Mouse (Mus musculus) neural tube, embryonic 12.5 days (tissue): Measurements from ENCODE around the gene 4930568D16Rik. TPM values are rescaled to one million over a fixed set of nuclear protein-coding genes. Genes with fewer than 3 reads are reported as not detected.

Experiments
- ATAC-seq: fragments of 200-750 bp; cut with Nextera tagmentation; 2 replicates; pipeline ENCODE4 v1.8.0; 2017; ENCODE audit warnings: low read depth, mild to moderate bottlenecking, moderate TSS enrichment, moderate library complexity; ENCODE audit not compliant: low FRiP score
- H3K27ac ChIP-seq: fragments of 300-500 bp; sonication (generic); 2 replicates; pipeline ENCODE4 v1.5.1; 2016
- H3K27me3 ChIP-seq: fragments of 300-500 bp; sonication (generic); replicated peaks from 2 replicates; pipeline ENCODE4 v1.6.1; 2016; ENCODE audit warnings: mild to moderate bottlenecking
- H3K36me3 ChIP-seq: fragments of 300-500 bp; sonication (generic); 2 replicates; pipeline ENCODE4 v1.6.1; 2016; ENCODE audit warnings: mild to moderate bottlenecking
- H3K4me1 ChIP-seq: fragments of 300-500 bp; sonication (generic); 2 replicates; pipeline ENCODE4 v1.6.1; 2016
- H3K4me2 ChIP-seq: fragments of 300-500 bp; sonication (generic); replicated peaks from 2 replicates; pipeline ENCODE4 v1.6.1; 2016; ENCODE audit warnings: mild to moderate bottlenecking
- H3K4me3 ChIP-seq: fragments of 300-500 bp; sonication (generic); 2 replicates; pipeline ENCODE4 v1.5.1; 2016
- H3K9ac ChIP-seq: fragments of 300-500 bp; sonication (generic); 2 replicates; pipeline ENCODE4 v1.6.1; 2016; ENCODE audit warnings: mild to moderate bottlenecking
- H3K9me3 ChIP-seq: fragments of 300-500 bp; sonication (generic); 2 replicates; pipeline ENCODE4 v1.6.1; 2016; ENCODE audit warnings: mild to moderate bottlenecking
- WGBS: fragments of 180-500 bp; shearing (Covaris S2); methylation state at CpG from one replicate; pipeline ENCODE4 v1.1.7; 2016; 5-methylcytosine and 5-hydroxymethylcytosine counted together
- polyA plus RNA-seq: library from polyadenylated mRNA; unstranded; fragments of >200 nt; fragmentation: Nextera tagmentation; extraction: Ambion mirVana; gene quantifications from 2 replicates; pipeline ENCODE4 v1.2.1, GENCODE M21; 2016

The 4930568D16Rik gene
- polyA plus RNA-seq, result not detected in 2 replicates

GRCm38 (mm10) chr2:35367629-35368028 is at the start of gene 4930568D16Rik:
Gene 4930568D16Rik, minus strand, starts transcription at chr2:35367729.
- no peak for ATAC-seq
- no peaks in the 10 kb centered on the region for H3K36me3 ChIP-seq
- H3K4me2 ChIP-seq, result no peak within 1 kb of the TSS
- 0 out of 2 replicates have a peak, but pooled peaks cover 4% of the 10 kb centered on the region for H3K9me3 ChIP-seq
- no peaks in the 10 kb centered on the region for H3K27me3 ChIP-seq
- no peak within 1 kb of the TSS for H3K4me3 ChIP-seq
- 83% methylated on average over 2 of the region's 2 CpGs for WGBS
- no peak within 1 kb of the TSS for H3K9ac ChIP-seq
- no peaks in the 10 kb centered on the region for H3K4me1 ChIP-seq
- no peak within 1 kb of the TSS for H3K27ac ChIP-seq

- ATAC-seq, result no peak
- H3K9ac ChIP-seq, result no peak overlapping the region
- WGBS, result 88% methylated on average over 1 of the region's 1 CpGs
Measured at GRCm38 (mm10) chr2:35417231-35417630, 49.7 kb upstream of the 4930568D16Rik start.

GRCm38 (mm10) chr2:35416473-35416872 is 48.9 kb upstream of the 4930568D16Rik start:
- H3K9ac ChIP-seq, result no peak overlapping the region
- no peaks in the 10 kb centered on the region for H3K9me3 ChIP-seq
- no peaks in the 10 kb centered on the region for H3K27me3 ChIP-seq
- 84% methylated on average over 6 of the region's 6 CpGs for WGBS
- ATAC-seq, result no peak
- no peaks in the 10 kb centered on the region for H3K36me3 ChIP-seq
- no peak overlapping the region for H3K27ac ChIP-seq
- no peak overlapping the region for H3K4me3 ChIP-seq
- H3K4me2 ChIP-seq, result no peak overlapping the region
- H3K4me1 ChIP-seq, result no peaks in the 10 kb centered on the region

More at GRCm38 (mm10) chr2:35417231-35417630, 49.7 kb upstream of the 4930568D16Rik start:
- Histone ChIP-seq H3K27me3 (no peaks in the 10 kb centered on the region), H3K27ac (no peak overlapping the region), H3K4me3 (no peak overlapping the region), H3K4me2 (no peak overlapping the region), H3K9me3 (no peaks in the 10 kb centered on the region), H3K4me1 (no peaks in the 10 kb centered on the region), H3K36me3 (no peaks in the 10 kb centered on the region)

GRCm38 (mm10) chr2:35412810-35413209 is 45.3 kb upstream of the 4930568D16Rik start:
- no peak overlapping the region for H3K4me2 ChIP-seq
- no peak overlapping the region for H3K9ac ChIP-seq

GRCm38 (mm10) chr2:35412246-35412645 is 44.7 kb upstream of the 4930568D16Rik start:
- no peaks in the 10 kb centered on the region for H3K9me3 ChIP-seq
- no peaks in the 10 kb centered on the region for H3K27me3 ChIP-seq
- H3K4me1 ChIP-seq, result no peaks in the 10 kb centered on the region
- no peak overlapping the region for H3K4me2 ChIP-seq
- H3K27ac ChIP-seq, result no peak overlapping the region
- WGBS, result 84% methylated on average over 2 of the region's 2 CpGs
- no peaks in the 10 kb centered on the region for H3K36me3 ChIP-seq
- ATAC-seq, result no peak
- no peak overlapping the region for H3K4me3 ChIP-seq
- H3K9ac ChIP-seq, result no peak overlapping the region

More at GRCm38 (mm10) chr2:35412810-35413209, 45.3 kb upstream of the 4930568D16Rik start:
- Histone ChIP-seq H3K27ac (no peak overlapping the region), H3K36me3 (no peaks in the 10 kb centered on the region), H3K4me1 (no peaks in the 10 kb centered on the region), H3K9me3 (no peaks in the 10 kb centered on the region), H3K27me3 (no peaks in the 10 kb centered on the region), H3K4me3 (no peak overlapping the region)
- ATAC-seq, result no peak
- WGBS, result 97% methylated on average over 3 of the region's 3 CpGs

- no peak for ATAC-seq
- H3K9me3 ChIP-seq, result no peaks in the 10 kb centered on the region
- WGBS, result 83% methylated on average over 10 of the region's 10 CpGs
Measured at GRCm38 (mm10) chr2:35411640-35412190, 44.2 kb upstream of the 4930568D16Rik start.

GRCm38 (mm10) chr2:35409466-35409865 is 41.9 kb upstream of the 4930568D16Rik start:
- Histone ChIP-seq H3K27ac (no peak overlapping the region), H3K4me2 (no peak overlapping the region), H3K27me3 (no peaks in the 10 kb centered on the region), H3K9me3 (no peaks in the 10 kb centered on the region), H3K4me1 (no peaks in the 10 kb centered on the region), H3K4me3 (no peak overlapping the region), H3K36me3 (no peaks in the 10 kb centered on the region), H3K9ac (no peak overlapping the region)
- WGBS, result 87% methylated on average over 6 of the region's 6 CpGs
- no peak for ATAC-seq

More at GRCm38 (mm10) chr2:35411640-35412190, 44.2 kb upstream of the 4930568D16Rik start:
- Histone ChIP-seq H3K27ac (no peak overlapping the region), H3K4me1 (no peaks in the 10 kb centered on the region), H3K4me2 (no peak overlapping the region), H3K4me3 (no peak overlapping the region), H3K9ac (no peak overlapping the region), H3K27me3 (no peaks in the 10 kb centered on the region), H3K36me3 (no peaks in the 10 kb centered on the region)

- no peaks in the 10 kb centered on the region for H3K27me3 ChIP-seq
- WGBS, result 85% methylated on average over 5 of the region's 5 CpGs
- H3K27ac ChIP-seq, result no peak overlapping the region
- H3K4me3 ChIP-seq, result no peak overlapping the region
- no peak overlapping the region for H3K4me2 ChIP-seq
- no peaks in the 10 kb centered on the region for H3K36me3 ChIP-seq
- H3K9ac ChIP-seq, result no peak overlapping the region
- no peak for ATAC-seq
- no peaks in the 10 kb centered on the region for H3K4me1 ChIP-seq
- H3K9me3 ChIP-seq, result no peaks in the 10 kb centered on the region
Measured at GRCm38 (mm10) chr2:35408409-35409110, 41.0 kb upstream of the 4930568D16Rik start.

- no peak overlapping the region for H3K4me3 ChIP-seq
- no peaks in the 10 kb centered on the region for H3K4me1 ChIP-seq
- H3K27me3 ChIP-seq, result no peaks in the 10 kb centered on the region
- ATAC-seq, result no peak
- no peak overlapping the region for H3K9ac ChIP-seq
- H3K9me3 ChIP-seq, result no peaks in the 10 kb centered on the region
- H3K27ac ChIP-seq, result no peak overlapping the region
- 84% methylated on average over 7 of the region's 7 CpGs for WGBS
- H3K4me2 ChIP-seq, result no peak overlapping the region
- no peaks in the 10 kb centered on the region for H3K36me3 ChIP-seq
Measured at GRCm38 (mm10) chr2:35407878-35408277, 40.3 kb upstream of the 4930568D16Rik start.

GRCm38 (mm10) chr2:35407266-35407665 is 39.7 kb upstream of the 4930568D16Rik start:
- H3K36me3 ChIP-seq, result no peaks in the 10 kb centered on the region
- no peaks in the 10 kb centered on the region for H3K4me1 ChIP-seq
- no peak overlapping the region for H3K27ac ChIP-seq
- H3K9me3 ChIP-seq, result no peaks in the 10 kb centered on the region
- H3K4me2 ChIP-seq, result no peak overlapping the region
- no peak overlapping the region for H3K9ac ChIP-seq
- H3K4me3 ChIP-seq, result no peak overlapping the region
- 83% methylated on average over 6 of the region's 6 CpGs for WGBS
- ATAC-seq, result no peak
- no peaks in the 10 kb centered on the region for H3K27me3 ChIP-seq

- Histone ChIP-seq H3K4me2 (no peak overlapping the region), H3K27me3 (no peaks in the 10 kb centered on the region), H3K27ac (no peak overlapping the region), H3K4me1 (no peaks in the 10 kb centered on the region), H3K36me3 (no peaks in the 10 kb centered on the region), H3K9me3 (no peaks in the 10 kb centered on the region), H3K4me3 (no peak overlapping the region), H3K9ac (no peak overlapping the region)
- 72% methylated on average over 1 of the region's 1 CpGs for WGBS
- ATAC-seq, result no peak
Measured at GRCm38 (mm10) chr2:35406611-35407010, 39.1 kb upstream of the 4930568D16Rik start.

- Histone ChIP-seq H3K9me3 (no peaks in the 10 kb centered on the region), H3K4me3 (no peak overlapping the region), H3K36me3 (no peaks in the 10 kb centered on the region), H3K27me3 (no peaks in the 10 kb centered on the region), H3K27ac (no peak overlapping the region), H3K9ac (no peak overlapping the region), H3K4me2 (no peak overlapping the region), H3K4me1 (no peaks in the 10 kb centered on the region)
- 93% methylated on average over 16 of the region's 16 CpGs for WGBS
- ATAC-seq, result no peak
Measured at GRCm38 (mm10) chr2:35402391-35402790, 34.9 kb upstream of the 4930568D16Rik start.

- no peak overlapping the region for H3K4me3 ChIP-seq
- no peak overlapping the region for H3K9ac ChIP-seq
- no peaks in the 10 kb centered on the region for H3K4me1 ChIP-seq
- WGBS, result 89% methylated on average over 7 of the region's 7 CpGs
- no peak overlapping the region for H3K4me2 ChIP-seq
- no peaks in the 10 kb centered on the region for H3K9me3 ChIP-seq
- H3K27ac ChIP-seq, result no peak overlapping the region
- H3K36me3 ChIP-seq, result no peaks in the 10 kb centered on the region
- no peak for ATAC-seq
- H3K27me3 ChIP-seq, result no peaks in the 10 kb centered on the region
Measured at GRCm38 (mm10) chr2:35400739-35401138, 33.2 kb upstream of the 4930568D16Rik start.
